Mouse (Mus musculus) thymus, adult 2 months (tissue): ENCODE results near the gene Unkl. TPM values are rescaled to one million over a fixed set of nuclear protein-coding genes. Genes with fewer than 3 reads are reported as not detected.
A peak's percentile ranks its signal among the peaks of the same experiment; 100 is the strongest.

Source experiments
- DNase-seq: peaks from one replicate; pipeline ENCODE4 v3.0.0; 2021
- H3K27ac ChIP-seq: fragments of 200-500 bp; 2 replicates; pipeline ENCODE4 v1.5.1; 2012; ENCODE audit warnings: low read length, control low read depth; ENCODE audit not compliant: control insufficient read depth, insufficient read depth
- H3K27me3 ChIP-seq: fragments of 200-500 bp; 2 replicates; pipeline ENCODE4 v1.6.1; 2012; ENCODE audit warnings: mild to moderate bottlenecking, low read length, moderate library complexity, mixed read lengths; ENCODE audit not compliant: control insufficient read depth, insufficient read depth
- H3K36me3 ChIP-seq: fragments of 200-500 bp; 2 replicates; pipeline ENCODE4 v1.6.1; 2012; ENCODE audit warnings: mild to moderate bottlenecking, low read length, moderate library complexity; ENCODE audit not compliant: control insufficient read depth, insufficient read depth
- H3K4me1 ChIP-seq: fragments of 200-500 bp; replicated peaks from 2 replicates; pipeline ENCODE4 v1.6.1; 2012; ENCODE audit warnings: low read length; ENCODE audit not compliant: control insufficient read depth, insufficient read depth
- H3K4me3 ChIP-seq: fragments of 200-500 bp; 2 replicates; pipeline ENCODE4 v1.5.1; 2012; ENCODE audit warnings: mild to moderate bottlenecking, low read length, control low read depth, moderate library complexity; ENCODE audit not compliant: control insufficient read depth, insufficient read depth
- CTCF ChIP-seq: fragments of 200-500 bp; IDR thresholded peaks from 2 replicates; pipeline ENCODE4 v1.5.1; 2012; ENCODE audit warnings: mild to moderate bottlenecking, control low read depth, low read length, moderate library complexity, borderline replicate concordance; ENCODE audit not compliant: control insufficient read depth, poor library complexity, insufficient read depth; ENCODE audit errors: extremely low read depth
- POLR2A ChIP-seq: fragments of 200-500 bp; IDR thresholded peaks from 2 replicates; pipeline ENCODE4 v1.6.1; 2012; ENCODE audit warnings: mild to moderate bottlenecking, low read length, control low read depth, moderate library complexity; ENCODE audit not compliant: control insufficient read depth, poor library complexity, insufficient read depth; ENCODE audit errors: extremely low read depth
- WGBS: fragments of 180-500 bp; shearing (Covaris S2); methylation state at CpG from one replicate; pipeline ENCODE4 v1.1.7; 2018; 5-methylcytosine and 5-hydroxymethylcytosine counted together
- polyA plus RNA-seq: library from polyadenylated mRNA; depleted of rRNA; stranded (reverse); fragments of >200 nt; gene quantifications from 2 replicates; pipeline ENCODE4 v1.2.3, GENCODE M21; 2012

The Unkl gene
- polyA plus RNA-seq, 1 experiment = 60.1 TPM

- TF ChIP-seq CTCF (no peak), POLR2A (no peak)
- H3K27me3 ChIP-seq = no peaks in the 10 kb centered on the region
These were observed 22.1 kb upstream of the Unkl start for GRCm38 (mm10) chr17:25165970-25166671.

GRCm38 (mm10) chr17:25169706-25170105 lies 18.5 kb upstream of the Unkl start:
- no peak for TF ChIP-seq POLR2A
- no peak for TF ChIP-seq CTCF
- WGBS = 97% methylated on average over 2 of the region's 2 CpGs
- no peaks in the 10 kb centered on the region for H3K36me3 ChIP-seq
- H3K27ac ChIP-seq = no peak overlapping the region
- no peaks in the 10 kb centered on the region for H3K27me3 ChIP-seq
- no peaks in the 10 kb centered on the region for H3K4me1 ChIP-seq
- H3K4me3 ChIP-seq = no peak overlapping the region
- DNase-seq = no peak

More at GRCm38 (mm10) chr17:25165970-25166671, 22.1 kb upstream of the Unkl start:
- Histone ChIP-seq H3K36me3 (no peaks in the 10 kb centered on the region), H3K4me3 (no peak overlapping the region), H3K4me1 (no peaks in the 10 kb centered on the region), H3K27ac (no peak overlapping the region)
- 65% methylated on average over 6 of the region's 6 CpGs for WGBS
- no peak for DNase-seq

- DNase-seq = no peak
- Histone ChIP-seq H3K4me1 (no peaks in the 10 kb centered on the region), H3K27me3 (no peaks in the 10 kb centered on the region), H3K4me3 (no peak overlapping the region), H3K36me3 (no peaks in the 10 kb centered on the region), H3K27ac (no peak overlapping the region)
- TF ChIP-seq POLR2A (no peak), CTCF (no peak)
- 96% methylated on average over 3 of the region's 3 CpGs for WGBS
These were observed 15.6 kb upstream of the Unkl start for GRCm38 (mm10) chr17:25172558-25172957.

GRCm38 (mm10) chr17:25175411-25175810 lies 12.8 kb upstream of the Unkl start, which contains the start of gene Gm38655:
TSS of gene Gm38655 (minus strand) at chr17:25175471.
- H3K27ac ChIP-seq = no peak within 1 kb of the TSS
- H3K4me1 ChIP-seq = no peaks in the 10 kb centered on the region
- DNase-seq = no peak
- no peaks in the 10 kb centered on the region for H3K27me3 ChIP-seq
- H3K4me3 ChIP-seq = no peak within 1 kb of the TSS
- 79% methylated on average over 9 of the region's 9 CpGs for WGBS
- no peak for TF ChIP-seq CTCF
- no peak for TF ChIP-seq POLR2A
- no peaks in the 10 kb centered on the region for H3K36me3 ChIP-seq

GRCm38 (mm10) chr17:25183232-25183631 lies 5.0 kb upstream of the Unkl start:
- DNase-seq = peak; percentile 5
- Histone ChIP-seq H3K27ac (no peak overlapping the region), H3K4me1 (peaks cover 18% of the 10 kb centered on the region), H3K36me3 (no peaks in the 10 kb centered on the region), H3K27me3 (no peaks in the 10 kb centered on the region), H3K4me3 (no peak overlapping the region)
- TF ChIP-seq CTCF = no peak
- TF ChIP-seq POLR2A = no peak

- Histone ChIP-seq H3K27ac (peak within 1 kb of the TSS; percentile 84), H3K4me3 (peak within 1 kb of the TSS; percentile 70), H3K4me1 (peaks cover 22% of the 10 kb centered on the region), H3K27me3 (no peaks in the 10 kb centered on the region), H3K36me3 (no peaks in the 10 kb centered on the region)
- WGBS = under 1% methylated on average over 50 of the region's 50 CpGs
- DNase-seq = peak; percentile 96
- TF ChIP-seq CTCF (no peak), POLR2A (peak; percentile 76)
These were observed 4.0 kb upstream of the Unkl start, which contains the start of gene BC003965 for GRCm38 (mm10) chr17:25184129-25184691. TSS of gene BC003965 (plus strand) at chr17:25184554.
